Mouse (Mus musculus): ENCODE data around the gene Gpr27. TPM values are rescaled to one million over a fixed set of nuclear protein-coding genes. Genes with fewer than 3 reads are reported as not detected.

Gene Gpr27
- polyA plus RNA-seq, 2 experiments, result 0.03 to 0.05 TPM

- ATAC-seq (ENCODE audit: insufficient read depth) (no peak), DNase-seq (ENCODE audit: low read depth in 3 of 3, low spot score in 3 of 3) (no peak)
- H3K4me2 ChIP-seq (ENCODE audit: low read depth), result no peak overlapping the region
- no peak overlapping the region for H3K4me3 ChIP-seq (ENCODE audit: insufficient read depth in 1 of 2, low read depth in 2 of 2, low read length in 2 of 2)
- no peaks in the 10 kb centered on the region for H3K27me3 ChIP-seq (ENCODE audit: control insufficient read depth, insufficient read depth, low read length)
- H3K9me3 ChIP-seq (ENCODE audit: control insufficient read depth, low read length), result no peaks in the 10 kb centered on the region
- no peak overlapping the region for H3K9ac ChIP-seq (replicated peaks)
- H3K36me3 ChIP-seq (replicated peaks; ENCODE audit: control insufficient read depth, insufficient read depth, low read depth), result no peaks in the 10 kb centered on the region
- H3K27ac ChIP-seq, result no peak overlapping the region
- WGBS (ENCODE audit: insufficient replicate concordance), result 60% methylated on average over 8 of the region's 8 CpGs
- TF ChIP-seq EP300 (IDR thresholded peaks at IDR 0.05; ENCODE audit: low read depth) (no peak), CTCF (IDR thresholded peaks at IDR 0.05; ENCODE audit: low read depth) (no peak)
- H3K4me1 ChIP-seq (replicated peaks; ENCODE audit: control insufficient read depth in 2 of 2, insufficient read depth in 2 of 2, low read length in 1 of 2), result no peaks in the 10 kb centered on the region
Observed at GRCm38 (mm10) chr6:99677325-99677724, 15.2 kb upstream of the Gpr27 start.

- Histone ChIP-seq H3K27me3 (ENCODE audit: control insufficient read depth, insufficient read depth, low read length) (no peaks in the 10 kb centered on the region), H3K4me1 (replicated peaks; ENCODE audit: control insufficient read depth in 2 of 2, insufficient read depth in 2 of 2, low read length in 1 of 2) (no peaks in the 10 kb centered on the region), H3K27ac (no peak overlapping the region), H3K36me3 (replicated peaks; ENCODE audit: control insufficient read depth, insufficient read depth, low read depth) (no peaks in the 10 kb centered on the region), H3K9me3 (ENCODE audit: control insufficient read depth, low read length) (no peaks in the 10 kb centered on the region), H3K4me3 (ENCODE audit: insufficient read depth in 1 of 2, low read depth in 2 of 2, low read length in 2 of 2) (no peak overlapping the region), H3K4me2 (ENCODE audit: low read depth) (no peak overlapping the region), H3K9ac (replicated peaks) (no peak overlapping the region)
- WGBS (ENCODE audit: insufficient replicate concordance), result 67% methylated on average over 11 of the region's 11 CpGs
- TF ChIP-seq CTCF (IDR thresholded peaks at IDR 0.05; ENCODE audit: low read depth) (no peak), EP300 (IDR thresholded peaks at IDR 0.05; ENCODE audit: low read depth) (no peak)
- ATAC-seq (ENCODE audit: insufficient read depth), result no peak
- no peak for DNase-seq (ENCODE audit: low read depth in 3 of 3, low spot score in 3 of 3)
Observed at GRCm38 (mm10) chr6:99678108-99678507, 14.4 kb upstream of the Gpr27 start.

- 75% methylated on average over 5 of the region's 5 CpGs for WGBS (ENCODE audit: insufficient replicate concordance)
- Histone ChIP-seq H3K4me1 (replicated peaks; ENCODE audit: control insufficient read depth in 2 of 2, insufficient read depth in 2 of 2, low read length in 1 of 2) (no peaks in the 10 kb centered on the region), H3K27me3 (ENCODE audit: control insufficient read depth, insufficient read depth, low read length) (no peaks in the 10 kb centered on the region), H3K9me3 (ENCODE audit: control insufficient read depth, low read length) (no peaks in the 10 kb centered on the region), H3K9ac (replicated peaks) (no peak overlapping the region), H3K4me2 (ENCODE audit: low read depth) (no peak overlapping the region), H3K4me3 (ENCODE audit: insufficient read depth in 1 of 2, low read depth in 2 of 2, low read length in 2 of 2) (no peak overlapping the region), H3K27ac (no peak overlapping the region), H3K36me3 (replicated peaks; ENCODE audit: control insufficient read depth, insufficient read depth, low read depth) (no peaks in the 10 kb centered on the region)
- ATAC-seq (ENCODE audit: insufficient read depth) (no peak), DNase-seq (ENCODE audit: low read depth in 3 of 3, low spot score in 3 of 3) (no peak)
- TF ChIP-seq EP300 (IDR thresholded peaks at IDR 0.05; ENCODE audit: low read depth) (no peak), CTCF (IDR thresholded peaks at IDR 0.05; ENCODE audit: low read depth) (no peak)
Observed at GRCm38 (mm10) chr6:99683974-99684373, 8.5 kb upstream of the Gpr27 start.

GRCm38 (mm10) chr6:99684899-99685298 lies 7.6 kb upstream of the Gpr27 start:
- Histone ChIP-seq H3K27ac (no peak overlapping the region), H3K27me3 (ENCODE audit: control insufficient read depth, insufficient read depth, low read length) (no peaks in the 10 kb centered on the region; the same call in 1 of the 2 replicates), H3K4me2 (ENCODE audit: low read depth) (no peak overlapping the region), H3K4me3 (ENCODE audit: insufficient read depth in 1 of 2, low read depth in 2 of 2, low read length in 2 of 2) (no peak overlapping the region), H3K9me3 (ENCODE audit: control insufficient read depth, low read length) (no peaks in the 10 kb centered on the region), H3K9ac (replicated peaks) (no peak overlapping the region), H3K4me1 (replicated peaks; ENCODE audit: control insufficient read depth in 2 of 2, insufficient read depth in 2 of 2, low read length in 1 of 2) (no peaks in the 10 kb centered on the region), H3K36me3 (replicated peaks; ENCODE audit: control insufficient read depth, insufficient read depth, low read depth) (no peaks in the 10 kb centered on the region)
- peak; percentile 79 for TF ChIP-seq CTCF (IDR thresholded peaks at IDR 0.05; ENCODE audit: low read depth)
- no peak for TF ChIP-seq EP300 (IDR thresholded peaks at IDR 0.05; ENCODE audit: low read depth)
- WGBS (ENCODE audit: insufficient replicate concordance), result 33% methylated on average over 5 of the region's 5 CpGs
- DNase-seq (ENCODE audit: low read depth in 3 of 3, low spot score in 3 of 3) (no peak), ATAC-seq (ENCODE audit: insufficient read depth) (no peak)

GRCm38 (mm10) chr6:99688513-99688912 lies 4.0 kb upstream of the Gpr27 start:
- no peaks in the 10 kb centered on the region for H3K4me1 ChIP-seq (replicated peaks; ENCODE audit: control insufficient read depth in 2 of 2, insufficient read depth in 2 of 2, low read length in 1 of 2)
- TF ChIP-seq EP300 (IDR thresholded peaks at IDR 0.05; ENCODE audit: low read depth) (no peak), CTCF (IDR thresholded peaks at IDR 0.05; ENCODE audit: low read depth) (no peak)
- H3K4me2 ChIP-seq (ENCODE audit: low read depth), result no peak overlapping the region
- no peak overlapping the region for H3K9ac ChIP-seq (replicated peaks)
- WGBS (ENCODE audit: insufficient replicate concordance), result 55% methylated on average over 6 of the region's 6 CpGs
- H3K9me3 ChIP-seq (ENCODE audit: control insufficient read depth, low read length), result no peaks in the 10 kb centered on the region
- no peaks in the 10 kb centered on the region for H3K36me3 ChIP-seq (replicated peaks; ENCODE audit: control insufficient read depth, insufficient read depth, low read depth)
- H3K27me3 ChIP-seq (ENCODE audit: control insufficient read depth, insufficient read depth, low read length), result peaks cover 35% of the 10 kb centered on the region
- no peak overlapping the region for H3K27ac ChIP-seq
- no peak overlapping the region for H3K4me3 ChIP-seq (ENCODE audit: insufficient read depth in 1 of 2, low read depth in 2 of 2, low read length in 2 of 2)
- no peak for ATAC-seq (ENCODE audit: insufficient read depth)
- no peak for DNase-seq (ENCODE audit: low read depth in 3 of 3, low spot score in 3 of 3)
